Mouse (Mus musculus): Measurements from ENCODE around the gene Bcl9. TPM values are rescaled to one million over a fixed set of nuclear protein-coding genes. Genes with fewer than 3 reads are reported as not detected.

Bcl9 gene
- polyA plus RNA-seq, 1 experiment from 2014 or later, result 17.9 TPM

GRCm38 (mm10) chr3:97253823-97254600 is 43.7 kb downstream of the Bcl9 start:
- Histone ChIP-seq H3K4me2 (no peak overlapping the region), H3K9me3 (ENCODE audit: control insufficient read depth, low read length) (no peaks in the 10 kb centered on the region), H3K27me3 (replicated peaks; ENCODE audit: control insufficient read depth, insufficient read depth, low read length) (0 out of 2 replicates have a peak, but pooled peaks cover 2% of the 10 kb centered on the region), H3K4me1 (replicated peaks; ENCODE audit: control insufficient read depth, insufficient read depth, low read length) (peaks cover 7% of the 10 kb centered on the region), H3K27ac (ENCODE audit: low read depth, low read length) (no peak overlapping the region), H3K9ac (ENCODE audit: low read depth, low read length) (no peak overlapping the region), H3K36me3 (ENCODE audit: control insufficient read depth, insufficient read depth, low read length) (no peaks in the 10 kb centered on the region), H3K4me3 (ENCODE audit: low read depth, low read length) (no peak overlapping the region)
- WGBS, result 49% methylated on average over 9 of the region's 9 CpGs
- no peak for ATAC-seq (replicated peaks; ENCODE audit: low FRiP score)
- no peak for DNase-seq (ENCODE audit: low spot score)

GRCm38 (mm10) chr3:97252896-97253295 is 44.8 kb downstream of the Bcl9 start:
- DNase-seq (ENCODE audit: low spot score) (no peak), ATAC-seq (replicated peaks; ENCODE audit: low FRiP score) (no peak)
- H3K27me3 ChIP-seq (replicated peaks; ENCODE audit: control insufficient read depth, insufficient read depth, low read length), result 0 out of 2 replicates have a peak, but pooled peaks cover 2% of the 10 kb centered on the region
- H3K36me3 ChIP-seq (ENCODE audit: control insufficient read depth, insufficient read depth, low read length), result no peaks in the 10 kb centered on the region
- H3K9ac ChIP-seq (ENCODE audit: low read depth, low read length), result no peak overlapping the region
- no peak overlapping the region for H3K4me3 ChIP-seq (ENCODE audit: low read depth, low read length)
- no peaks in the 10 kb centered on the region for H3K9me3 ChIP-seq (ENCODE audit: control insufficient read depth, low read length)
- H3K27ac ChIP-seq (ENCODE audit: low read depth, low read length), result no peak overlapping the region
- H3K4me1 ChIP-seq (replicated peaks; ENCODE audit: control insufficient read depth, insufficient read depth, low read length), result peaks cover 7% of the 10 kb centered on the region
- 84% methylated on average over 6 of the region's 6 CpGs for WGBS
- no peak overlapping the region for H3K4me2 ChIP-seq

GRCm38 (mm10) chr3:97242629-97243167 is 55.0 kb downstream of the Bcl9 start:
- Histone ChIP-seq H3K4me1 (replicated peaks; ENCODE audit: control insufficient read depth, insufficient read depth, low read length) (no peaks in the 10 kb centered on the region), H3K9me3 (ENCODE audit: control insufficient read depth, low read length) (no peaks in the 10 kb centered on the region), H3K9ac (ENCODE audit: low read depth, low read length) (no peak overlapping the region), H3K27me3 (replicated peaks; ENCODE audit: control insufficient read depth, insufficient read depth, low read length) (no peaks in the 10 kb centered on the region), H3K27ac (ENCODE audit: low read depth, low read length) (no peak overlapping the region), H3K36me3 (ENCODE audit: control insufficient read depth, insufficient read depth, low read length) (no peaks in the 10 kb centered on the region), H3K4me2 (no peak overlapping the region), H3K4me3 (ENCODE audit: low read depth, low read length) (no peak overlapping the region)
- DNase-seq (ENCODE audit: low spot score) (no peak), ATAC-seq (replicated peaks; ENCODE audit: low FRiP score) (no peak)
- 67% methylated on average over 10 of the region's 10 CpGs for WGBS

DNA sequence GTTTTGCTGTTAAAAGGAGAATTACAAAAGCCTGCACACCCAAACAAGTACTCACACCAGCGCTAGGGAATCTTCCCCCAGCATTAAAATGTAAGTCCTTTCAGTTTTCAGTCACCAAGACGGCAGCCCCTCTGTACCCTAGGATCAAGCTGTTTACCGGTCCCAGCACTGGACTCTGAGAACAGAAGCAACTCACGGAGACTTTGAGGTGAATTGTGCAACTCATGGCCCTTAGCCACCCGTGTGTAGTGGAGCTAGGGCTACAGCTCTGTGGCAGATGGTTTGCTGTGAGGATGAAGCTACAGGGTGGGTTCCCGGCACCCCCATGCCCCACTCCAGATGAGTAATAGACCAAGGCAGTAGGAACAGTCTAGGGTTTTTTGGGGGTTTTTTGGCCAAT is 55.9 kb downstream of the Bcl9 start:
- H3K9ac ChIP-seq (ENCODE audit: low read depth, low read length), result no peak overlapping the region
- H3K4me2 ChIP-seq, result no peak overlapping the region
- no peaks in the 10 kb centered on the region for H3K27me3 ChIP-seq (replicated peaks; ENCODE audit: control insufficient read depth, insufficient read depth, low read length)
- no peak overlapping the region for H3K4me3 ChIP-seq (ENCODE audit: low read depth, low read length)
- no peak overlapping the region for H3K27ac ChIP-seq (ENCODE audit: low read depth, low read length)
- H3K9me3 ChIP-seq (ENCODE audit: control insufficient read depth, low read length), result no peaks in the 10 kb centered on the region
- 66% methylated on average over 6 of the region's 6 CpGs for WGBS
- no peak for DNase-seq (ENCODE audit: low spot score)
- no peaks in the 10 kb centered on the region for H3K4me1 ChIP-seq (replicated peaks; ENCODE audit: control insufficient read depth, insufficient read depth, low read length)
- ATAC-seq (replicated peaks; ENCODE audit: low FRiP score), result no peak
- H3K36me3 ChIP-seq (ENCODE audit: control insufficient read depth, insufficient read depth, low read length), result no peaks in the 10 kb centered on the region

DNA sequence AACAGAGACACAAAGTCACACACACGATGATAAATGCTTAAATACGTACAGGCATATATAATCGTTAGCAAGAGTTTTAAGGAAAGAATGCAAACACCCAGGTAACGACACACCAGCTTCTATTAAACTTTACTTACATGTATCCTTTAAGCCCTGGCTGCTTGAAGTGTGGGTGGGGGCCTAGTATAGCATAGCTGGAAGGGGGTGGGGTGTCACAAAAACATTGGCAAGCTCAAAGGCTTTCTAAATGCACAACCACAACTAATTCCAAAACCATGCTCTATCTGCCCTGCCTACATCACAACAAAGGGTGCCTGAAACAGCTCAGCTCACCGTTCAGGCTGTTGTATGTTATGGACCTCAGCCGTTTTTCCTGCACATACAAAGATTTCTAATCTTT is 57.9 kb downstream of the Bcl9 start:
- ATAC-seq (replicated peaks; ENCODE audit: low FRiP score) (no peak), DNase-seq (ENCODE audit: low spot score) (no peak)
- whole genome bisulfite sequencing, result 86% methylated on average over 6 of the region's 6 CpGs
- Histone ChIP-seq H3K36me3 (ENCODE audit: control insufficient read depth, insufficient read depth, low read length) (no peaks in the 10 kb centered on the region), H3K27ac (ENCODE audit: low read depth, low read length) (no peak overlapping the region), H3K4me2 (no peak overlapping the region), H3K27me3 (replicated peaks; ENCODE audit: control insufficient read depth, insufficient read depth, low read length) (no peaks in the 10 kb centered on the region), H3K4me1 (replicated peaks; ENCODE audit: control insufficient read depth, insufficient read depth, low read length) (no peaks in the 10 kb centered on the region), H3K9ac (ENCODE audit: low read depth, low read length) (no peak overlapping the region), H3K4me3 (ENCODE audit: low read depth, low read length) (no peak overlapping the region), H3K9me3 (ENCODE audit: control insufficient read depth, low read length) (no peaks in the 10 kb centered on the region)

DNA sequence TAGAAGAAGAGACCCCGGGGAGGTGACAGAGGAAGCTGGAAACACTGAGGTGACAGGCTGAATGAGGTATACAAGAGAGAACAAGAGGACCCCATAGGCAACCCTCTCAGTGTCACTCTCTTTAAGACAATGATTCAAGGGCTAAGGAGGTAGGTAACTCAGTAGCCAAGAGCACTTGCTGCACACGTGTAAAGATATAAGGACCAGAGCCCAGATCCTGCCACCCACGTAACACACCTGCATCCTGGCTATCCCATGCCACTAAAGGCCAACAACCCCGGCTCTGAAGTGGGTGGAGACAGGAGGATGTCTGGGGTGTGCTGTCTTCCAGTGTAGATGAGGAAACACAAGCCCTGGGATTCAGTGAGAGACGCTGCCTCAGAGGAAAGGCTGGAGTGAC is 58.4 kb downstream of the Bcl9 start:
- 80% methylated on average over 5 of the region's 5 CpGs for WGBS
- ATAC-seq (replicated peaks; ENCODE audit: low FRiP score) (no peak), DNase-seq (ENCODE audit: low spot score) (no peak)
- H3K36me3 ChIP-seq (ENCODE audit: control insufficient read depth, insufficient read depth, low read length), result no peaks in the 10 kb centered on the region
- no peak overlapping the region for H3K9ac ChIP-seq (ENCODE audit: low read depth, low read length)
- H3K4me3 ChIP-seq (ENCODE audit: low read depth, low read length), result no peak overlapping the region
- H3K27ac ChIP-seq (ENCODE audit: low read depth, low read length), result no peak overlapping the region
- H3K4me2 ChIP-seq, result no peak overlapping the region
- H3K9me3 ChIP-seq (ENCODE audit: control insufficient read depth, low read length), result no peaks in the 10 kb centered on the region
- no peaks in the 10 kb centered on the region for H3K4me1 ChIP-seq (replicated peaks; ENCODE audit: control insufficient read depth, insufficient read depth, low read length)
- no peaks in the 10 kb centered on the region for H3K27me3 ChIP-seq (replicated peaks; ENCODE audit: control insufficient read depth, insufficient read depth, low read length)

- Histone ChIP-seq H3K27me3 (replicated peaks; ENCODE audit: control insufficient read depth, insufficient read depth, low read length) (no peaks in the 10 kb centered on the region), H3K4me2 (no peak overlapping the region), H3K9ac (ENCODE audit: low read depth, low read length) (no peak overlapping the region), H3K4me1 (replicated peaks; ENCODE audit: control insufficient read depth, insufficient read depth, low read length) (no peaks in the 10 kb centered on the region), H3K9me3 (ENCODE audit: control insufficient read depth, low read length) (no peaks in the 10 kb centered on the region), H3K4me3 (ENCODE audit: low read depth, low read length) (no peak overlapping the region), H3K36me3 (ENCODE audit: control insufficient read depth, insufficient read depth, low read length) (no peaks in the 10 kb centered on the region), H3K27ac (ENCODE audit: low read depth, low read length) (no peak overlapping the region)
- ATAC-seq (replicated peaks; ENCODE audit: low FRiP score), result no peak
- DNase-seq (ENCODE audit: low spot score), result no peak
- WGBS, result 59% methylated on average over 2 of the region's 2 CpGs
Measured at GRCm38 (mm10) chr3:97238521-97238920, 59.2 kb downstream of the Bcl9 start.

GRCm38 (mm10) chr3:97237403-97237802 is 60.3 kb downstream of the Bcl9 start:
- ATAC-seq (replicated peaks; ENCODE audit: low FRiP score) (no peak), DNase-seq (ENCODE audit: low spot score) (no peak)
- H3K9ac ChIP-seq (ENCODE audit: low read depth, low read length), result no peak overlapping the region
- H3K27me3 ChIP-seq (replicated peaks; ENCODE audit: control insufficient read depth, insufficient read depth, low read length), result no peaks in the 10 kb centered on the region
- H3K4me1 ChIP-seq (replicated peaks; ENCODE audit: control insufficient read depth, insufficient read depth, low read length), result no peaks in the 10 kb centered on the region
- H3K4me2 ChIP-seq, result no peak overlapping the region
- no peaks in the 10 kb centered on the region for H3K9me3 ChIP-seq (ENCODE audit: control insufficient read depth, low read length)
- 77% methylated on average over 2 of the region's 2 CpGs for WGBS
- H3K4me3 ChIP-seq (ENCODE audit: low read depth, low read length), result no peak overlapping the region
- no peak overlapping the region for H3K27ac ChIP-seq (ENCODE audit: low read depth, low read length)
- H3K36me3 ChIP-seq (ENCODE audit: control insufficient read depth, insufficient read depth, low read length), result no peaks in the 10 kb centered on the region

DNA sequence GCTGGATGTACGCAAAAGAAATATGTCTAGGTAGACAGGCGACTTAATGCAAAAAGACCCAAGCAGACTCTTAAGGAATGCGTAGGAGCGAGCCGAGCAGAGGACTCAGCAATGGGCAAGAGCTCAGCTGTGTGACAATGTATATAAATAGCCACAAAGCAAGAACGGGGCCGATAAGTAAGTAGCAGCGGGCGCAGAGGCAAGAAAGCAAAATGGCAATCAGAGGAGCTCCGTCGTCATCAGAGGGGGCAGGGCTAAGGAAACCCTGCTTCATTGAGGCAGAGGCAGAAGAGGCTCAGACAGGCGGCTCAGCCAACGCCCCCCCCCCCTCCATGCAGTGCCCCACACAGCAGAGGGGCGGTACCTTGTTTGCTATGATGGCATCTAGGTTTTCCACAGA is 62.9 kb downstream of the Bcl9 start:
- ATAC-seq (replicated peaks; ENCODE audit: low FRiP score) (no peak), DNase-seq (ENCODE audit: low spot score) (no peak)
- H3K9ac ChIP-seq (ENCODE audit: low read depth, low read length), result no peak overlapping the region
- no peaks in the 10 kb centered on the region for H3K27me3 ChIP-seq (replicated peaks; ENCODE audit: control insufficient read depth, insufficient read depth, low read length)
- 81% methylated on average over 14 of the region's 14 CpGs for WGBS
- H3K4me3 ChIP-seq (ENCODE audit: low read depth, low read length), result no peak overlapping the region
- no peak overlapping the region for H3K27ac ChIP-seq (ENCODE audit: low read depth, low read length)
- no peaks in the 10 kb centered on the region for H3K4me1 ChIP-seq (replicated peaks; ENCODE audit: control insufficient read depth, insufficient read depth, low read length)
- no peaks in the 10 kb centered on the region; the same call in 1 of the 2 replicates for H3K36me3 ChIP-seq (ENCODE audit: control insufficient read depth, insufficient read depth, low read length)
- no peak overlapping the region for H3K4me2 ChIP-seq
- no peaks in the 10 kb centered on the region for H3K9me3 ChIP-seq (ENCODE audit: control insufficient read depth, low read length)
